Mouse (Mus musculus) spleen, adult 12 weeks (tissue): ENCODE data around the gene Poc1a.

ENCODE experiments used
- DNase-seq: peaks from one replicate; pipeline ENCODE4 v3.0.0; 2022; ENCODE audit warnings: low spot score

Poc1a gene

GRCm38 (mm10) chr9:106338462-106339172 is 57.8 kb downstream of the Poc1a start:
- no peak for DNase-seq

DNA sequence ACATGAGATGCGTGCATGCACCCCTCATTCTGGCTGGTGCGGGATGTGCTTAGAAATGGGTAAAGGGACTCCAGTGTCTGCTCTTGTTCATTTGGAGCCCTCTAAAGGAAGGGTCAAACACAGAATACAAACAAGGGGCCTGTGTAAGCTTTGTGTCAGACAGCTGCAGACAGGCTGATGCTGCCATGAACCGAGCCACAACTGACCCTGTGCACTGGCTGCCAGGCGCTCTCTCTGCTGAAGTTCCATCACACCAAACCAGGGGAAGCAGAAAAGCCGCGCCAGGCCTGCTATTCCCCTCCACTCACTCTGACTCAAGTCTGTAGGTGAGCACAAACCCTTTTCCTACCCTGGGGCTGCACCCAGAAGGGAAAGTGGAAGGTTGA is 58.3 kb downstream of the Poc1a start:
- no peak for DNase-seq

GRCm38 (mm10) chr9:106339730-106340129 is 58.9 kb downstream of the Poc1a start:
- DNase-seq, result no peak

GRCm38 (mm10) chr9:106340501-106341312 is 59.8 kb downstream of the Poc1a start:
- DNase-seq, result no peak

DNA sequence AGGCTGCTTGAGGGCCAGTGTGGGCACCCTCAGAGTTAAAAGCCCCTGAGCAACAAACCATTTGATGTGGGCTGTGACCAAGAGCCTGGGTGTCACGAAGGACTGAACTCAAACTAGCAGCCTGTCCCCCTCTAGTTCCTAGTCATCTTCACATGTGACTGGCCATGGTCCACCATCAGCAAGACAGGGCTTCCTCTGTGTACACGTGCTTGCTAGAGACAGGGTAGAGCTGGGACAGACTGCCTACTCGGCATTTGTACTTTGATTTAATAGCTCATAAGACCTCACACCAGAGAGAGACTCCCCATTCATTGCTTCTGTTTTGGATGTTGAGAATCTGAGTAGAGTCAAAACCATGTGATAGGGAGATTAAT is 60.4 kb downstream of the Poc1a start:
- DNase-seq, result no peak

DNA sequence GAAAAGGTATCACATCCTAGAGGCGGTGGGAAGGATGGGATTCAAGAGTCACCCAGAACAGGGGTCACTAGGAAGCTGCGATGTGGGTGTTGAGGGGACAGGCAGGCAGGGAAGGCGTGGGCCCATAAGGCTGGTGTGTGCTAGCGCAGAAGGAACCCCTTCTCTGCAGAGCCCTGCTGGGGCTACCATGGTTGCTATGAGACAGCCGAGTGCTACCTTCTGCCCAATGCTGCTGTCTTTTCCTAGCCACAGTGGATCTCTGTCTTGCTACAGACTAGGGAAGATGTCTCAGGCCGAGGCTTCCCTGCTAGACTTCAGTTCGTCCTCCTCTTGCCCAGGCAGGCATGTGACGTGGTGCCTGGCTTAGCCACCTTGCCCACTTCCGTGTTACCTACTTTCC is 61.7 kb downstream of the Poc1a start:
- DNase-seq, result no peak

DNA sequence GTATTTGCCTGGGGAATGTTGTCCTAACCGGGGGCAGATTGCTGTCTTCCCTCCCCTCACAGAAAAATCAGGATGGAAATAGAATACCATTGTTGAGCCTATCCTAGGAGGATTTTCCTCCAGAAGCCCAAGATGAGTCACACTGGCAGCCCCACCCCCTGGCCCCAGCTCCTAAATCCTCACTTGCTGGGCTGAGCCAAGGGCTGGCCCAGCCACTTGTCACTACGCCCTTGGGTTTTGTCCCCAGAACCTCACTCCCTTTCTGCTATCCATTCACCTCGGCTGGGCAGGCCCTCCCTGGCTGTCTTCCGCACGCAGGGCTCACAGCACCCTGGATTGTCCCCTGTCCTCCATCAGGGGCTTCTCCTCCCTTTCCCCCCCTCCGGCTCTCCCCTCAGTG is 64.3 kb downstream of the Poc1a start:
- DNase-seq, result no peak

DNA sequence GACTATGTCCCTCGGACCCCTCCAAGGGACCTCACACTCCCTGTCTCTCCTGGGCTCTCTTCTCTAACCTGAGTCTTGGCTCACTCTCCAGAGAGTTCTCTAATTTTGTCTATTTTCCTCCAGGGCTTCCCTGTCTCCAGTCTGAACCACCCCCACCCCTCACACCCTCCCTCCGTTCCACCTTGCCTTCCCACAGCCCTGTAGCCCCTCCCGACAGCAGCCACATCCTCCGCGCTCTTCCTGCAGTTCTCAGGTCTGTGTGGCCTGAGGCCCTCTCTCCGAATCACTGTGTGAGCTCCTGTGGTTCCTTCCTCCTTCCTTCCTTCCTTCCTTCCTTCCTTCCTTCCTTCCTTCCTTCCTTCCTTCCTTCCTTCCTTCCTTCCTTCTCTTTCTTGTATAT is 64.8 kb downstream of the Poc1a start:
- no peak for DNase-seq

DNA sequence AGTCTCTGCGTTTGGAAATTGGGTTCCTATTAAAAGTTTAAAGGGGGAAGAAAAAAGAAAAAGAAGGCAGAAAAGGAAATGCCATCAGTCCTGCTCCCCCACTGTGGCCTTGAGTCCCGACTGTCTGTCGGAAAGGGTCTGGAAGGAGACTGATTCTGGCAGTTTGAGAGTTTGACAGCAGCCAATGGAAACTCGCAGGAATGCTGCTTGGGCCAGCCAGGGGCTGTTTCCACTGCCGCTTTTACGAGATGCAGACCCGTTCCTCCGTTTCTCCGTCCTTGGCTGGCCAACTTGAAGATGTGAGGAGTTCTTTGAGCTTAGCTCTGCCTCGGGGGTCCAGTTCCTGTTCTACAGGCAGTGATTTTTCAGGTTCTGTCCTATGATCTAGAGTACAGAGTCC is 67.4 kb downstream of the Poc1a start:
- no peak for DNase-seq

DNA sequence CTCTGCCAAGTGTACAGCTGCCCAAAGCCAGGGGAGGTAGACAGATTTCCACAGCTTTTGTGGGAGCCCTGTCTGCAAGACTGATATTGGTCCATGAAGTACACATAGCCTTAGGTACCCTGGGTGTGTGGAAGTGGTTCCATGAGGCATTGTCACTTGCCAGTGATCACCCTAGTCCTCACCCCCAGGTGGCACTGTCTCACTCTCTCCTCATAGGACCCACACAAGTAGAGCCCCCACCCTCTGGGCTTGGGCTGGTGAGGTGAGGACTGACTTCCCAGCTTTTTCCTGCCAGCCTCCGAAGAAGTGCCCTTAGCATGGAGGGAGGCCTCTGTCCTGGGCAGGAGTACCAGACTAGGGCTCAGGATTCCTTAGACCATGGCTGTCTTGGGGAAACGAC is 68.2 kb downstream of the Poc1a start:
- no peak for DNase-seq

DNA sequence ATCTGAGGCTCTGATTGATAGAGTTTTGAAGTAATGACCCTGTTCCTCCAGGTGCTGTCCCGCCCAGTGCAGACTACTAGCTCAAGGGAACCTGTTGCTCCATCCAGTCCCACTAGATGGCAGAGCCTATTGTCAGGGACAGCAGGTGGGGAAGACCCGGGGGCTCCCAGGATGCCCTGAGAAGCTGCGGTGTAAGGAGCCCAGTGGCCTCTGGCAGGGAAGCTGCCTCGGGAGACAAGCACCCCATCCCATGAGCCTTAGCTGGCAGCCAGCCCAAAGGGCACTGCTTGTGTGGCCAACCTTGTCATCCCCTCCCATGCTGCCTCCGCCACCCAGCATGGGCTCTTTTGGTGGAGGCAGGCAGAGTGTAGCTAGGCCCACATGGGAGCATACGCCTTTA is 70.3 kb downstream of the Poc1a start:
- DNase-seq, result no peak

DNA sequence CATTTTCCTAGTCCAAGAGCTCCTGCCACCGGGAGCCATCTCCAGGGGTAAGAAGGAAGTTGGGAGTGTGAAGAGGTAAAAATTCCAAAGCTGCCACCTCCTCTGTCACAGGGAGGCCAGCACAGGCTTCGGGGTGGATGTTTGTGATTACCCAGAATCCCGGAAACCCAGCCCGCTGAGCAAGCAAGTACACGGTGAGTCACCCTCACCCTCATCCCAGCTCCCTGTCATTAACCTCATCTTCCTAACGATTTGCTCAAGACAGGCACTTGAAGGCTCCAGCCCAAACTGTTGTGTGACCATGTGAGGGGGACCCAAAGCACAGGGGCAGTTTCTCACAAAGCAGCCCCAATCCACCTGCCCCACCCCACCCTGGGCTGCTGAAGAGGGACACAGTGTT is 72.9 kb downstream of the Poc1a start:
- DNase-seq, result no peak

- no peak for DNase-seq
Measured at GRCm38 (mm10) chr9:106354810-106355209, 73.9 kb downstream of the Poc1a start.

DNA sequence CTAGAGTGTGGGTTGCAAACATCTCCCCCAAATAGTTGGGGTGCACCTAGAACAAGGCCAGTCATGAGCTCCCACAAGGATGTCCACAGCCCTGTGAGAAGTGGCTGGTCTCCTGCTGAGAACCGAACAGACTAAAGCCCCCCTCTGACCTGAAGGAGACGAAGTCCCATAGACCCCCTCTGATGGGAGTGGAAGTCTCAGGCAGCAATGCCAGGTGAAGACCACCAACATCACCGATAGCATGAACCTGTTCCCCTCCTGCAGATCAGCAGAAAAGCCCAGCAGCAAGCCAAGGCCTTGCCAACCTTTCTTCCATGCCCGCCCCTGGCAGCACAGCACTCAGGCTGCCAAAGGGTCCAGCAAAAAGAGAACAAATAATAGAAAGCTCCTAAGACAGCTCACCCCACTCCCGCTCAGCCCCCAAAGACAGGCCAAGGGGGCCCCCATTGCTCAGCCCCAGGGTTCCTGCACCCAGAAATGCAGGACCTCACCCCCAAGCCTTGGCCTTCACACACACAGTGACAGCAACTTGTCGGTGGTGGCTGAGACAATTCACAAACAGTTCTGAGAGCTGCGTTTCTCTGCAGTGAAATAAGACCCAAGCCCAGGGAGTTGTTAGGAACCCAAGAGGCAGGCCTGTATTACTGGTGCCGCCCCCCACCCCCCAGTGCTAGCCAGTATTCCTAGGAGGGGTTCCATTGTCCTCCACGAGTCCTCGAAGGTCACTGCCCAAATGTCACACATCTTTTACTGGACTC is 74.5 kb downstream of the Poc1a start:
- no peak for DNase-seq

DNA sequence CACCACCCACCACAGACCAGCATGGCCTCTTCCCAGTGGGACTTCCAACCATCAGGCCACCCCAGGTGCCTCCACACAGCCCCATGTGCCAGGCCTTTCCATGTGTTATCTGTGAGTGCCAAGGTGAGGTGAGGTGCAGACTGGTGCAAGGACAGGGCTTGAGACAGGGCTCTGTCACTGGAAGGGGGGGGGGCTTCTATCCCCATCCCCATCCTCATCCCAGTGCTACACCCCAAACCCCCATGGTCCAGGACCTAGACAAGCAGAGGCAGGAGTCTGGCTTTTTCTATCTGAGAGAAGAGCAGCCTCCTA is 75.1 kb downstream of the Poc1a start:
- DNase-seq, result no peak

GRCm38 (mm10) chr9:106356323-106356844 is 75.5 kb downstream of the Poc1a start:
- no peak for DNase-seq

GRCm38 (mm10) chr9:106357167-106357566 is 76.3 kb downstream of the Poc1a start:
- no peak for DNase-seq

DNA sequence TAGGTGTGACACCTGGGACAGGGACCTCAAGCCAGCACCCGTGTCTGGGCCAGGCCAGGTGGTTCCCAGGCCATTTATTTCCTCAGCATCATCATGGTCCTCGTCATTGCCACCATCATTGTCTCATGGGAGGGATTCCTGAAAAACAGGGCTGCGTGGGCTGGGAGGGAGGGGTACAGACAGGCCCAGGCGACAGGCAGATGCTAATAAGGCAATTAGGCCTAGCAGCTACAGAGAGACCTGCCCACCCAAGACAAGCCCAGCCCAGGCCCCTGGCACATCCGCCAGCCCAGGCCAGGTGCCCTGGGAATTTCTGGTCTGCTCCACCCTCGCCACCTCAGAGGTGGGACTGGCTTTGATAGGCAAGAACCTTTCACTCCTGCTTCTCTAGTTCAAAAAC is 78.4 kb downstream of the Poc1a start:
- no peak for DNase-seq

DNA sequence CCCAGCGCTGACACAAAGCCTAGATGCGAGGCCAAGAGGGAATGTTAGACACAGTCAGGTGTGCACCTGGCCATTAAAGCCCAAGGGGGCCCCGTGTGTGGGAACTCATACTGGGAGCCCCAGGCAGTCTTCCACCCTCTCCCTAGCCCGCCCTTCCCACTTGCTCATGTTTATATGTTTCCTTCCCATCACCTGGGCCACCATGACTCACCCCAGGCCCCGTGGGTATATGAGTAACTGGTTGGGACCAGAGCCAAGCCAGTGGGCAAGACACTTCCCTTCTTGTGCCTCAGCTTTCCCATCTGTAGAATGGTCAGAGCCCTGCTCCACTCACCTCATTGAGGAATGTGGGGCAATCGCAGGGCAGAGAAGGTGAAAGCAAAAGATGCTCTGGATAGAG is 80.3 kb downstream of the Poc1a start:
- no peak for DNase-seq

- DNase-seq, result no peak
Measured at GRCm38 (mm10) chr9:106365333-106365732, 84.5 kb downstream of the Poc1a start.

DNA sequence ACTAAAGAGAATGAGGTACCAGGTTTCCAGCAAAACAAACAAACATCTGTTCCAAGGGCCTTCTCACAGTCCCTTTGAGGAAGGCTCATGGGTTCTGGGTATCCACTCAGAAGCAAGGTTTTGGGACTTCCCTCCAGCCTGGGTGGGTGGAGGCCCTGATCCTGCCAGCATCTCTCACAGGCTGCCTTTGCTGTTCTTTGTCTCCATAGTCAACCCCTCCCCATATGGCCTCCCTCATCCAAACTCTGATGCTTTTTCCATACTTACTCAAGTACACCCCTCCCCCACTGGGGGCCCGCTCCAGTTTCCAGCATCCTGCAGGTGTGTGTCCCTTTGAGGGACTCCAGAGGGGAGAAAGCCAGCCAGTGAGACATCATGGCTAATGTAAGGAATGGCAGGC is 85.3 kb downstream of the Poc1a start:
- DNase-seq, result no peak

- DNase-seq, result no peak
Measured at GRCm38 (mm10) chr9:106367001-106367400, 86.1 kb downstream of the Poc1a start.

DNA sequence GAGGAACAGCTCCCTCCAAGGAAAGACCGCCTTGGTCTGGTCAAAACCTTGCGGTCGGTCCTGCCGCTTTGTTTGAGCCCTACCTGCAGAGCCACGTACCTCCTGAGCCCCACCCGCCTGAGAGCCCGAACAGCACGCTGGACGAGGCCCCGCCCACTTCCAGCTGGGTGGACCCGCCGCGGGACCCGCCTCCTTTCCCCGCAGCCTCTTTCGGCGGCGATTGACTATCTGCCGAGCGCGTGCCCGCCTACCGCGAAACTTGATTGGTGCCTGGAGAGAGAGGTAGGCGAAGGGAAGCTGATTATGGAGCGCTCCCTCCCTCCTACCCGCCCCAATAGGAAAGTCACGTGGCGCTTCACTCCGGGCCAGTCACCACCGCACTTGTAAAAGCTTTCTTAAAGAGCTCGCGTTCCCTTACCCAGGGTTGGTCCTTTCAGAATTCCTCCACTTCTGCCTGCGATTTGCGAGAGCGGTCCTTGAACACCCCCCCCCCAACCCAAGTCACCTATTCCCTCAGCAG is 86.8 kb downstream of the Poc1a start:
- DNase-seq, result peak; percentile 94
